Mouse (Mus musculus): ENCODE results near the gene Tas1r3. TPM values are rescaled to one million over a fixed set of nuclear protein-coding genes. Genes with fewer than 3 reads are reported as not detected.

Gene Tas1r3
- polyA plus RNA-seq, 1 experiment: 0.28 TPM

- H3K4me3 ChIP-seq (ENCODE audit: low read depth, low read length): no peak overlapping the region
- no peaks in the 10 kb centered on the region for H3K4me1 ChIP-seq (ENCODE audit: control insufficient read depth, insufficient read depth, low read length)
- TF ChIP-seq CTCF (IDR thresholded peaks at IDR 0.05; ENCODE audit: low read depth, low read length): no peak
- TF ChIP-seq POLR2A (IDR thresholded peaks at IDR 0.05; ENCODE audit: insufficient read depth, low read length): no peak
- no peaks in the 10 kb centered on the region for H3K27me3 ChIP-seq (ENCODE audit: control insufficient read depth, insufficient read depth, low read length, poor library complexity, severe bottlenecking)
- H3K36me3 ChIP-seq (ENCODE audit: control insufficient read depth, insufficient read depth, low read length, poor library complexity, severe bottlenecking): no peaks in the 10 kb centered on the region
- H3K9me3 ChIP-seq (replicated peaks; ENCODE audit: control insufficient read depth, insufficient read depth, low read length, poor library complexity, severe bottlenecking): no peaks in the 10 kb centered on the region
- H3K27ac ChIP-seq (ENCODE audit: insufficient read depth, low read length): no peak overlapping the region
- H3K9ac ChIP-seq (ENCODE audit: low read depth, poor library complexity, severe bottlenecking): no peak overlapping the region
Measured at GRCm38 (mm10) chr4:155849792-155850451, 13.2 kb downstream of the Tas1r3 start.

GRCm38 (mm10) chr4:155849391-155849790, 13.8 kb downstream of the Tas1r3 start:
- Histone ChIP-seq H3K4me3 (ENCODE audit: low read depth, low read length) (no peak overlapping the region), H3K27ac (ENCODE audit: insufficient read depth, low read length) (no peak overlapping the region), H3K27me3 (ENCODE audit: control insufficient read depth, insufficient read depth, low read length, poor library complexity, severe bottlenecking) (no peaks in the 10 kb centered on the region), H3K36me3 (ENCODE audit: control insufficient read depth, insufficient read depth, low read length, poor library complexity, severe bottlenecking) (no peaks in the 10 kb centered on the region), H3K4me1 (ENCODE audit: control insufficient read depth, insufficient read depth, low read length) (no peaks in the 10 kb centered on the region), H3K9me3 (replicated peaks; ENCODE audit: control insufficient read depth, insufficient read depth, low read length, poor library complexity, severe bottlenecking) (no peaks in the 10 kb centered on the region), H3K9ac (ENCODE audit: low read depth, poor library complexity, severe bottlenecking) (no peak overlapping the region)
- TF ChIP-seq CTCF (IDR thresholded peaks at IDR 0.05; ENCODE audit: low read depth, low read length): no peak

- Histone ChIP-seq H3K4me3 (ENCODE audit: low read depth, low read length) (peak overlapping the region; percentile 67; the same call in 1 of the 2 replicates), H3K27ac (ENCODE audit: insufficient read depth, low read length) (no peak overlapping the region), H3K9ac (ENCODE audit: low read depth, poor library complexity, severe bottlenecking) (peak overlapping the region; percentile 84), H3K27me3 (ENCODE audit: control insufficient read depth, insufficient read depth, low read length, poor library complexity, severe bottlenecking) (no peaks in the 10 kb centered on the region), H3K36me3 (ENCODE audit: control insufficient read depth, insufficient read depth, low read length, poor library complexity, severe bottlenecking) (no peaks in the 10 kb centered on the region), H3K9me3 (replicated peaks; ENCODE audit: control insufficient read depth, insufficient read depth, low read length, poor library complexity, severe bottlenecking) (no peaks in the 10 kb centered on the region), H3K4me1 (ENCODE audit: control insufficient read depth, insufficient read depth, low read length) (no peaks in the 10 kb centered on the region)
- no peak for TF ChIP-seq EP300 (IDR thresholded peaks at IDR 0.05; ENCODE audit: insufficient read depth, low read depth, low read length)
- TF ChIP-seq POLR2A (IDR thresholded peaks at IDR 0.05; ENCODE audit: insufficient read depth, low read length): no peak
- no peak for TF ChIP-seq CTCF (IDR thresholded peaks at IDR 0.05; ENCODE audit: low read depth, low read length)
Measured at GRCm38 (mm10) chr4:155848434-155849095, 14.6 kb downstream of the Tas1r3 start.

GRCm38 (mm10) chr4:155847591-155848352, 15.4 kb downstream of the Tas1r3 start:
- Histone ChIP-seq H3K27ac (ENCODE audit: insufficient read depth, low read length) (no peak overlapping the region), H3K27me3 (ENCODE audit: control insufficient read depth, insufficient read depth, low read length, poor library complexity, severe bottlenecking) (no peaks in the 10 kb centered on the region), H3K4me1 (ENCODE audit: control insufficient read depth, insufficient read depth, low read length) (no peaks in the 10 kb centered on the region), H3K9me3 (replicated peaks; ENCODE audit: control insufficient read depth, insufficient read depth, low read length, poor library complexity, severe bottlenecking) (no peaks in the 10 kb centered on the region), H3K36me3 (ENCODE audit: control insufficient read depth, insufficient read depth, low read length, poor library complexity, severe bottlenecking) (no peaks in the 10 kb centered on the region), H3K9ac (ENCODE audit: low read depth, poor library complexity, severe bottlenecking) (peak overlapping the region; percentile 84), H3K4me3 (ENCODE audit: low read depth, low read length) (peak overlapping the region; percentile 67)
- TF ChIP-seq EP300 (IDR thresholded peaks at IDR 0.05; ENCODE audit: insufficient read depth, low read depth, low read length) (no peak), POLR2A (IDR thresholded peaks at IDR 0.05; ENCODE audit: insufficient read depth, low read length) (no peak), CTCF (IDR thresholded peaks at IDR 0.05; ENCODE audit: low read depth, low read length) (no peak)

- Histone ChIP-seq H3K27ac (ENCODE audit: insufficient read depth, low read length) (no peak within 1 kb of the TSS), H3K27me3 (ENCODE audit: control insufficient read depth, insufficient read depth, low read length, poor library complexity, severe bottlenecking) (no peaks in the 10 kb centered on the region), H3K9ac (ENCODE audit: low read depth, poor library complexity, severe bottlenecking) (peak within 1 kb of the TSS; percentile 84), H3K9me3 (replicated peaks; ENCODE audit: control insufficient read depth, insufficient read depth, low read length, poor library complexity, severe bottlenecking) (no peaks in the 10 kb centered on the region), H3K4me3 (ENCODE audit: low read depth, low read length) (peak within 1 kb of the TSS; percentile 89), H3K4me1 (ENCODE audit: control insufficient read depth, insufficient read depth, low read length) (no peaks in the 10 kb centered on the region), H3K36me3 (ENCODE audit: control insufficient read depth, insufficient read depth, low read length, poor library complexity, severe bottlenecking) (no peaks in the 10 kb centered on the region)
- TF ChIP-seq CTCF (IDR thresholded peaks at IDR 0.05; ENCODE audit: low read depth, low read length) (peak; percentile 13), EP300 (IDR thresholded peaks at IDR 0.05; ENCODE audit: insufficient read depth, low read depth, low read length) (no peak)
Measured at GRCm38 (mm10) chr4:155846871-155847578, 16.1 kb downstream of the Tas1r3 start, which contains the start of gene Dvl1. Gene Dvl1, plus strand, starts transcription at chr4:155847402.
